Mouse (Mus musculus) liver, embryonic 14.5 days (tissue): ENCODE measurements around the gene Clta. TPM values are rescaled to one million over a fixed set of nuclear protein-coding genes. Genes with fewer than 3 reads are reported as not detected.

Experiments used
- ATAC-seq: fragments of 200-750 bp; cut with Nextera tagmentation; 2 replicates; pipeline ENCODE4 v1.8.0; 2017; ENCODE audit warnings: moderate number of reproducible peaks, mild to moderate bottlenecking, moderate library complexity; ENCODE audit not compliant: insufficient read depth
- DNase-seq, 3 experiments: peaks; one replicate each; pipeline ENCODE4 v3.0.0-alpha.2; 2012 to 2013; ENCODE audit warnings: low read depth in 3 of 3, low spot score in 3 of 3
- H3K27ac ChIP-seq: fragments of 300-500 bp; sonication (generic); 2 replicates; pipeline ENCODE4 v1.5.1; 2014; ENCODE audit warnings: moderate library complexity, mild to moderate bottlenecking, control low read depth, inconsistent platforms
- H3K27me3 ChIP-seq: fragments of 300-500 bp; sonication (generic); 2 replicates; pipeline ENCODE4 v1.6.1; 2014; ENCODE audit warnings: mild to moderate bottlenecking, low read length, moderate library complexity; ENCODE audit not compliant: control insufficient read depth, insufficient read depth
- H3K36me3 ChIP-seq: fragments of 300-500 bp; sonication (generic); replicated peaks from 2 replicates; pipeline ENCODE4 v1.6.1; 2014; ENCODE audit warnings: low read depth; ENCODE audit not compliant: control insufficient read depth, insufficient read depth
- H3K4me1 ChIP-seq, 2 experiments: fragments of 200-500 bp in 1 of 2; fragments of 300-500 bp in 1 of 2; sonication (generic) in 1 of 2; replicated peaks; 2 replicates each; pipeline ENCODE4 v1.6.1; 2012 to 2014; ENCODE audit warnings: antibody characterized with exemption in 1 of 2, inconsistent platforms in 1 of 2, low read length in 1 of 2; ENCODE audit not compliant: control insufficient read depth in 2 of 2, insufficient read depth in 2 of 2
- H3K4me2 ChIP-seq: fragments of 300-500 bp; sonication (generic); 2 replicates; pipeline ENCODE4 v1.6.1; 2014; ENCODE audit warnings: low read depth, mild to moderate bottlenecking, control low read depth, moderate library complexity
- H3K4me3 ChIP-seq, 2 experiments: fragments of 200-500 bp in 1 of 2; fragments of 300-500 bp in 1 of 2; sonication (generic) in 1 of 2; 2 replicates each; pipeline ENCODE4 v1.5.1; 2012 to 2014; ENCODE audit warnings: low read depth in 2 of 2, low read length in 2 of 2, mild to moderate bottlenecking in 2 of 2, control low read depth in 1 of 2, inconsistent platforms in 1 of 2, moderate library complexity in 1 of 2; ENCODE audit not compliant: insufficient read depth in 1 of 2
- H3K9ac ChIP-seq: fragments of 300-500 bp; sonication (generic); replicated peaks from 2 replicates; pipeline ENCODE4 v1.6.1; 2014; ENCODE audit warnings: mild to moderate bottlenecking, control low read depth, moderate library complexity
- H3K9me3 ChIP-seq: fragments of 300-500 bp; sonication (generic); 2 replicates; pipeline ENCODE4 v1.6.1; 2016; ENCODE audit warnings: low read length, mixed read lengths; ENCODE audit not compliant: control insufficient read depth
- CTCF ChIP-seq: IDR thresholded peaks from 2 replicates; pipeline ENCODE4 v1.5.1; 2016; ENCODE audit warnings: antibody characterized with exemption, low read depth, control low read depth
- EP300 ChIP-seq: IDR thresholded peaks from 2 replicates; pipeline ENCODE4 v1.6.1; 2016; ENCODE audit warnings: antibody characterized with exemption, low read depth
- WGBS: fragments of 180-500 bp; shearing (Covaris S2); extraction: QIAGEN DNeasy Blood & Tissue Kit; methylation state at CpG from one replicate; pipeline ENCODE4 v1.1.7; 2014; ENCODE audit not compliant: insufficient replicate concordance; 5-methylcytosine and 5-hydroxymethylcytosine counted together
- polyA plus RNA-seq, 2 experiments: library from polyadenylated mRNA; depleted of rRNA in 1 of 2; stranded (reverse) in 1 of 2; unstranded in 1 of 2; fragments of >200 nt; fragmentation: Nextera tagmentation in 1 of 2; extraction: Ambion mirVana in 1 of 2; gene quantifications; 2 replicates each; pipeline versions ENCODE4 v1.2.1 to v1.2.3; 2012 to 2014

Clta gene
- polyA plus RNA-seq, 2 experiments: 121 to 173 TPM

DNA sequence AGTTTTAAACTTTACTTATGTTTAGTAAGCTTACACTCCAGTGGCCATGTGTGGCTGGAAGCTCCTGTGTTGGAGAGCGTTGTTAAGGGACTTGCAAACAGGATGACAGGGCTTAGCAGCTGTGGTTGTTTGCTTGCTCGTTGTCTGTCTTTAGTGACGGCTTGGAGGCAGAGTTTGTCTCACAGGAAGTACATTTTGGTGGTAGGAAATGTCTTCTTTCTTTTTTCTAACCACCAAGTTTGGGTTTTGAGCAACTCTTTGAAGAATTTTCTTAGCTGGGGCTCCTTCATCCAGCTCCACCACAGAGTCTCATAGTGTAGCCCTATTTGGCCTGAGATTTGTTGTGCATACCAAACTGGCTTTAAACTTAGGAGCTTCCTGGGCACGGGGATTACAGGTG is 18.1 kb downstream of the Clta start:
- Histone ChIP-seq H3K9ac (no peak overlapping the region), H3K9me3 (no peaks in the 10 kb centered on the region), H3K4me2 (no peak overlapping the region), H3K27me3 (no peaks in the 10 kb centered on the region), H3K36me3 (peaks cover 86% of the 10 kb centered on the region), H3K4me1 (no peaks in the 10 kb centered on the region), H3K27ac (no peak overlapping the region), H3K4me3 (no peak overlapping the region)
- ATAC-seq (no peak), DNase-seq (no peak)
- WGBS: 68% methylated on average over 4 of the region's 4 CpGs
- TF ChIP-seq EP300: no peak

DNA sequence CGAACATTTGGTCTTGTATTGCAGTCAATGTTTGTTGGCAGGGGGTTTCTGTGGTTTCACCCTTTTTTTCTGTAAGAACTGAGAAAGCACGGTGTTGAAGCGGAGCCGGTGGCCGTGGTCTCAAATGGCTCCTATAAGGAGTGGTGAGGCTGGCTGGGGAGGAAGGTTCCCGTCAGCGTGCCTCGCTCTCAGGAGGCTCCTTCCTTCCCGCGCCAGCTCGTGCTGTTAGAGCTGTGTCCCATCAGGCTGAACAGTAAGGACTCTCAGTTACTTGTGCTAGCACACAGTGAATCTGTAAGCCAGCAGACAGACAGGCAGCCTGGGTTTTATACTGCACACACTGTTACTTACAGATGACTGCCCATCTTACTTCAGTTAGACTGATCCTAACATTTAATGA is 18.5 kb downstream of the Clta start:
- Histone ChIP-seq H3K27me3 (no peaks in the 10 kb centered on the region), H3K4me1 (no peaks in the 10 kb centered on the region), H3K4me2 (no peak overlapping the region), H3K36me3 (peaks cover 90% of the 10 kb centered on the region), H3K27ac (no peak overlapping the region), H3K9me3 (no peaks in the 10 kb centered on the region), H3K9ac (no peak overlapping the region), H3K4me3 (no peak overlapping the region)
- TF ChIP-seq CTCF (no peak), EP300 (no peak)
- ATAC-seq (no peak), DNase-seq (no peak)
- 85% methylated on average over 11 of the region's 11 CpGs for WGBS

DNA sequence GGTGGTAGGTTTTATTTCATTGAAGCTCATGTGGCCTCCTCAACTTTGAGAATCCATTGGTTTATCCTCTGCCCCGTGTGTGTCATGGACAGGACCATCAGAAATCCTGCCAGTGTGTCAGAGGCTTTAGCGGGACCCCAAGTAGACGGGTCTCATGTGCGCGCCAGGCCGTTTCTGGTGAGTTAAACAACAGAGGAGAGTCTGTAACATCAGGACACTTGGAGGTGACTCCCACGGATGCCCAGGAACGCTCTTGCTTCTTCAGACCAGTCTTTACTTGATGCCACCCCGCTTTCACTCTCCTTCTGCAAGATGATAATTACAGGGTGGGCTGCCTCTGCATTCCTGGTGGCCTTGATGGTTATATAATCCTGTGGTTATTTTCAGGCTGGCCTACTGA is 19.4 kb downstream of the Clta start:
- H3K4me2 ChIP-seq: no peak overlapping the region
- H3K27me3 ChIP-seq: no peaks in the 10 kb centered on the region
- no peak overlapping the region for H3K4me3 ChIP-seq
- WGBS: 88% methylated on average over 9 of the region's 9 CpGs
- H3K4me1 ChIP-seq: no peaks in the 10 kb centered on the region
- DNase-seq: no peak
- H3K9me3 ChIP-seq: no peaks in the 10 kb centered on the region
- no peak for TF ChIP-seq CTCF
- no peak for TF ChIP-seq EP300
- no peak for ATAC-seq
- H3K9ac ChIP-seq: no peak overlapping the region
- H3K36me3 ChIP-seq: peaks cover 93% of the 10 kb centered on the region
- no peak overlapping the region for H3K27ac ChIP-seq

DNA sequence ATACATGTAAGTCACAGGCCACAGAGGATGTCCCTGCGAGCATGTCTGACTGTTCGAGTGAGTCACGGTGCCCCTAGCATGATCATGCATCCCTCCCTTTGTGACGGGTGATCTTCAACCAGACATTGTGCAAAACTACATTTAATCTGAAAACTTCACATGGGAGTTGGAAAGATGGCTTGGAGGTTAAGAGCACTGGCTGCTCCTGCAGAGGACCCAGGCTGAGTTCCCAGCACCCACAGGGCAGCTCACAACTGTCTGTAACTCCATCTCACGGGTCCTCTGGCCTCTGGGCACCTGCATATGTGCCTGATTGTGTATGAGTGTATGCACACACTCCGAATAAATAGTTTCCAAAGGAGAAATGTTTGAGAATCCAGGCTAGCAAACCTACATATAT is 20.0 kb downstream of the Clta start:
- no peak overlapping the region for H3K4me2 ChIP-seq
- H3K9me3 ChIP-seq: no peaks in the 10 kb centered on the region
- no peak overlapping the region for H3K4me3 ChIP-seq
- DNase-seq (no peak), ATAC-seq (no peak)
- H3K9ac ChIP-seq: no peak overlapping the region
- no peaks in the 10 kb centered on the region for H3K27me3 ChIP-seq
- TF ChIP-seq EP300: no peak
- TF ChIP-seq CTCF: no peak
- 87% methylated on average over 6 of the region's 6 CpGs for WGBS
- no peaks in the 10 kb centered on the region for H3K4me1 ChIP-seq
- H3K27ac ChIP-seq: no peak overlapping the region
- peaks cover 92% of the 10 kb centered on the region for H3K36me3 ChIP-seq

DNA sequence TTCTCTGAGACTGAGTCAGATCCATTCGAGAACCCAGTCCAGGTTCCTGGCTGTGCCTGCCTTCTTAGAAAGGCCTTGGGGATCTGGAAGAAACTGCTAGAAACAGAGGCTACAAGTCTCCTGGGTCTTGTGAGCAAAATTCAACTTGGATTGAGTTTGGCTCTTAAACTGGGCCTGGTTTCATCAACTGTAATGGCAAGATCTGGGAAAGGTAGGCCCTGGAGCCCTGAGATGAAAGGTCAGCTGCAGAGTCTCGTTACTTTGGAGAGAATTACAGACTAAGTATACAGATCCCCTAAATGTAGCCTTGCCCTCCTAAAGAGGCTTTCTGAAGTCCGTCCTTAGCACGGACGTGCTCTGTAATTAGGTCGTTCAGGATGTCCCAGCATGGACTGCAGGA is 21.3 kb downstream of the Clta start:
- DNase-seq (no peak), ATAC-seq (no peak)
- no peaks in the 10 kb centered on the region for H3K9me3 ChIP-seq
- no peaks in the 10 kb centered on the region for H3K27me3 ChIP-seq
- H3K4me1 ChIP-seq: no peaks in the 10 kb centered on the region
- H3K4me2 ChIP-seq: no peak overlapping the region
- TF ChIP-seq CTCF (no peak), EP300 (no peak)
- 89% methylated on average over 6 of the region's 6 CpGs for WGBS
- no peak overlapping the region for H3K4me3 ChIP-seq
- H3K9ac ChIP-seq: no peak overlapping the region
- no peak overlapping the region for H3K27ac ChIP-seq
- H3K36me3 ChIP-seq: peaks cover 87% of the 10 kb centered on the region
